ENCODE assay signal across 8 mouse cellular contexts in the genomic region with DNA sequence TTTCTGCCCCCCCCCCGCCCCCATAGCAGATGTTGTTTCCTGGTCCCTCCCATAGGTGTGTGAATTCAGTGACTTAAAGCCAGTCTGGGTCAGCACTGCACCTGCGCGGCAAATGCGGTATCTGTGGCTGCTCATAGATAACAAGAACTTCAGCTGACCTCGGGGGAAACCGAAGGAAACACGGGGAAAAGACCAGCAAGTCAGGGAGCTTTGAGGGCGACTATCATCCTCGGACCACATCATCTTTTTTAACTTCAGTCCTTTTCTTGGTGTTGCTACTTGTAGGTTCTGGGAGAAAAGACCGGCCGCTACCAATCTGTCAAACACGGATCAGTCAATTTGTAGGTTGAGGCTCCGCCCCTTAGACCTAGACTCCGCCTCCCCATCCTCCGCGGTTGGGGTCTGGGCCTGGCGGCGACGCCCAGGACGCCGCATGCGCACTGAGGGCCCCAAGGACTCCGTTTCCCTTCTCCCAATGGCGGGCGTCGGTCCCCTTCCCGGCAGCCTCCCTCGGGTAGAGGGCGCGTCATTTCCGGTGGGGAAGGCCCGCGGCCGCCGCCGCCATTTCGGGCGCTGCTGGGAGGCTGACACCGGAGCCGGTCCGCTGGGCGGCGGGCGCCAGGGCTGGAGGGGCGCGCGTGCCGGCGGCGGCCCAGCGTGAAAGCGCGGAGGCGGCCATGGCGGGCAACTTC. TPM values are rescaled to one million over a fixed set of nuclear protein-coding genes. Genes with fewer than 3 reads are reported as not detected.
DNase-seq lines count a peak whose midpoint lies in the region; ATAC-seq and TF ChIP-seq lines count a peak whose summit lies in the region.

A gene (plus strand): TSS at position 513 of the 692 bp plus-strand sequence.

- intact Hi-C loops in heart, postnatal 10 days (cut with DNase I) = loop anchor here (1.0 kb wide), 1 partner anchor 24 kb away; no protein-coding TSS in a partner anchor

- peak within 1 kb of the TSS; percentile 93 for H3K4me2 ChIP-seq in forebrain, embryonic 13.5 days
- peak within 1 kb of the TSS; percentile 81 for H3K4me2 ChIP-seq in liver, postnatal 0 days (ENCODE audit: low read depth, low read length)
- H3K4me2 ChIP-seq in neural tube, embryonic 14.5 days (ENCODE audit: low read depth, low read length) = peak within 1 kb of the TSS; percentile 67

- peaks cover 35% of the 10 kb centered on the region for H3K36me3 ChIP-seq in E14TG2a.4 (ENCODE audit: insufficient read depth, low read length)
- peaks cover 10% of the 10 kb centered on the region for H3K36me3 ChIP-seq in forebrain, embryonic 13.5 days (ENCODE audit: poor library complexity, severe bottlenecking)
- peaks cover 12% of the 10 kb centered on the region for H3K36me3 ChIP-seq in liver, postnatal 0 days (replicated peaks; ENCODE audit: insufficient read depth, low read length)
- H3K36me3 ChIP-seq in neural tube, embryonic 14.5 days (ENCODE audit: control insufficient read depth, insufficient read depth, low read length) = 0 out of 2 replicates have a peak, but pooled peaks cover 4% of the 10 kb centered on the region

- no peak for TF ChIP-seq CTCF in E14TG2a.4 (conservative IDR thresholded peaks at IDR 0.05; ENCODE audit: low read length)
- no peak for TF ChIP-seq CTCF in liver, postnatal 0 days (IDR thresholded peaks at IDR 0.05; ENCODE audit: low read depth)

- H3K27ac ChIP-seq in forebrain, embryonic 13.5 days = peak within 1 kb of the TSS; percentile 90
- peak within 1 kb of the TSS; percentile 96 for H3K27ac ChIP-seq in liver, postnatal 0 days (ENCODE audit: low read depth)
- peak within 1 kb of the TSS; percentile 95 for H3K27ac ChIP-seq in neural tube, embryonic 14.5 days (ENCODE audit: low read depth, low read length)

- TF ChIP-seq EP300 in liver, postnatal 0 days (IDR thresholded peaks at IDR 0.05; ENCODE audit: low read depth) = no peak

- no peaks in the 10 kb centered on the region for H3K9me3 ChIP-seq in E14TG2a.4 (ENCODE audit: low read length)
- H3K9me3 ChIP-seq in forebrain, embryonic 13.5 days (replicated peaks) = no peaks in the 10 kb centered on the region
- no peaks in the 10 kb centered on the region for H3K9me3 ChIP-seq in liver, postnatal 0 days (ENCODE audit: low read length)
- H3K9me3 ChIP-seq in neural tube, embryonic 14.5 days (ENCODE audit: control insufficient read depth, low read length) = no peaks in the 10 kb centered on the region

- H3K4me1 ChIP-seq in E14TG2a.4 (replicated peaks; ENCODE audit: low read depth, low read length) = peaks cover 47% of the 10 kb centered on the region
- H3K4me1 ChIP-seq in forebrain, embryonic 13.5 days = peaks cover 20% of the 10 kb centered on the region
- H3K4me1 ChIP-seq in liver, postnatal 0 days (ENCODE audit: insufficient read depth) = peaks cover 30% of the 10 kb centered on the region
- H3K4me1 ChIP-seq in neural tube, embryonic 14.5 days (ENCODE audit: control insufficient read depth, insufficient read depth, low read length) = peaks cover 17% of the 10 kb centered on the region

- peak; percentile 98 for ATAC-seq in forebrain, embryonic 13.5 days
- peak; percentile 98 for ATAC-seq in liver, postnatal 0 days
- peak; percentile 97 for ATAC-seq in neural tube, embryonic 14.5 days (ENCODE audit: low read depth)

- peak within 1 kb of the TSS; percentile 96 for H3K9ac ChIP-seq in forebrain, embryonic 13.5 days
- H3K9ac ChIP-seq in liver, postnatal 0 days (replicated peaks) = peak within 1 kb of the TSS; percentile 95
- H3K9ac ChIP-seq in neural tube, embryonic 14.5 days (replicated peaks; ENCODE audit: low read depth, low read length) = peak within 1 kb of the TSS; percentile 93

- peak; percentile 100 for DNase-seq in c-Kit-positive CD71-positive TER-119-positive erythroid progenitor cells, embryonic 14.5 days (ENCODE audit: low spot score)
- DNase-seq in heart, postnatal 10 days = peak; percentile 99
- peak; percentile 95 for DNase-seq in large intestine, adult 2 months (ENCODE audit: low read depth, low spot score)
- DNase-seq in liver, postnatal 0 days = peak; percentile 99
- peak; percentile 98 for DNase-seq in testis, postnatal 10 days (ENCODE audit: low spot score)

- H3K4me3 ChIP-seq in E14TG2a.4 (replicated peaks; ENCODE audit: low read length) = peak within 1 kb of the TSS; percentile 98
- H3K4me3 ChIP-seq in forebrain, embryonic 13.5 days = peak within 1 kb of the TSS; percentile 99
- H3K4me3 ChIP-seq in liver, postnatal 0 days (ENCODE audit: low read depth, low read length) = peak within 1 kb of the TSS; percentile 94
- H3K4me3 ChIP-seq in neural tube, embryonic 14.5 days (ENCODE audit: low read depth, low read length) = peak within 1 kb of the TSS; percentile 96

- under 1% methylated on average over 51 of the region's 55 CpGs for WGBS in forebrain, embryonic 13.5 days
- under 1% methylated on average over 55 of the region's 55 CpGs for WGBS in large intestine, adult 2 months
- 1% methylated on average over 55 of the region's 55 CpGs for WGBS in liver, postnatal 0 days (ENCODE audit: insufficient replicate concordance)
- under 1% methylated on average over 55 of the region's 55 CpGs for WGBS in neural tube, embryonic 14.5 days

- H3K27me3 ChIP-seq in E14TG2a.4 (ENCODE audit: insufficient read depth, low read length) = no peaks in the 10 kb centered on the region
- no peaks in the 10 kb centered on the region for H3K27me3 ChIP-seq in forebrain, embryonic 13.5 days
- H3K27me3 ChIP-seq in liver, postnatal 0 days (ENCODE audit: insufficient read depth, low read length) = no peaks in the 10 kb centered on the region
- no peaks in the 10 kb centered on the region for H3K27me3 ChIP-seq in neural tube, embryonic 14.5 days (ENCODE audit: control insufficient read depth, insufficient read depth, low read length)

RNA-seq across cellular contexts. Expression of the gene that starts here (rescaled TPM):
- polyA plus RNA-seq in forebrain, embryonic 13.5 days (2015; fragmentation: Nextera tagmentation; extraction: Ambion mirVana) = 124 and 133 TPM in 2 replicates
- total RNA-seq in heart, postnatal 10 days (2021) = 100 to 1,000 TPM; 108 to 112 TPM
- polyA plus RNA-seq in large intestine, adult 2 months (2012; rRNA removed) = 30.5 and 39.8 TPM in 2 replicates
- 35.0 and 36.0 TPM in 2 replicates for polyA plus RNA-seq in liver, postnatal 0 days (2015; fragmentation: Nextera tagmentation; extraction: Ambion mirVana)
- 96.5 and 120 TPM in 2 replicates for polyA plus RNA-seq in neural tube, embryonic 14.5 days (2014; fragmentation: Nextera tagmentation; extraction: Ambion mirVana)

Comparison
In these comparisons a context has a peak if more than half of its experiments do, and no peak if none do; other contexts are left out.
1. Peak in every context shown above with its lines: DNase-seq, ATAC-seq, H3K4me3 ChIP-seq and H3K27ac ChIP-seq.